In the genomic region with DNA sequence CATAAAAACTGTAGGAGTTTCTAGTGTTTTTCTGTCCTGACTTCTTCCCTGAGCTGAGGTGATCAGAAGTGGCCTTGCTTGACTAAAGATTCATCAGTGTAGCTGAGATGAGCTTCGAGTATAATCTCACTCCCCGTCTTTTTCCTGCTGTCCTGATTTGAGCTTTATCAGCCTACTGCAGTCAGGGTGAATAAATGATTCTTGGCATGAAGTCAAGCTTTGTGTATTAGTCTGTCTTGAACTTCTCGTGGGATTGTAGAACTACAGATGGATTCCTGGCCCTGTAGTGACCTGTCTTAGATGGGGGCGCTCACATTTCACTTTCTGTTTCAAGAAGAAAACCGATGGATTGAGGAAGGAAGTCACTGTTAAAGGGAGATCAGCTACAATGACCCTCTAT, we compare ENCODE assay signal across 25 mouse cellular contexts.
A peak's percentile ranks its signal among the peaks of the same experiment; 100 is the strongest.
DNase-seq lines count a peak whose midpoint lies in the region; ATAC-seq and TF ChIP-seq lines count a peak whose summit lies in the region.
"Had no signal": no experiment of that assay in that cellular context is flagged by ENCODE, and none has a peak within 500 bp of the region (broad histone marks: within the 10 kb centered on the region; RNA-seq: fewer than 3 reads in every experiment).

No protein-coding gene starts in this region.

- no peak overlapping the region for H3K4me3 ChIP-seq in heart, embryonic 12.5 days
- no peak overlapping the region for H3K4me3 ChIP-seq in liver, adult 2 months (ENCODE audit: insufficient read depth, low read depth, low read length)
- no peak overlapping the region for H3K4me3 ChIP-seq in liver, postnatal 0 days (ENCODE audit: low read depth, low read length)
- H3K4me3 ChIP-seq in gastrocnemius, adult 2 months = no peak overlapping the region
- H3K4me3 ChIP-seq: embryonic facial prominence, embryonic 12.5 days; erythroblast, embryonic 14.5 days; forebrain, embryonic 13.5 days; limb, embryonic 12.5 days; liver, embryonic 13.5 days had no signal

- no peak overlapping the region for H3K4me2 ChIP-seq in heart, embryonic 12.5 days
- no peak overlapping the region for H3K4me2 ChIP-seq in liver, postnatal 0 days (ENCODE audit: low read depth, low read length)
- H3K4me2 ChIP-seq: embryonic facial prominence, embryonic 12.5 days; forebrain, embryonic 13.5 days; heart, embryonic 11.5 days; limb, embryonic 12.5 days; liver, embryonic 13.5 days; midbrain, embryonic 11.5 days had no signal

- TF ChIP-seq POLR2A in liver, adult 2 months (IDR thresholded peaks at IDR 0.05; ENCODE audit: extremely low read depth, insufficient read depth, low read length) = no peak

- 51% methylated on average over 5 of the region's 5 CpGs for WGBS in heart, embryonic 12.5 days
- 71% methylated on average over 5 of the region's 5 CpGs for WGBS in liver, adult 2 months
- 31% methylated on average over 5 of the region's 5 CpGs for WGBS in liver, postnatal 0 days (ENCODE audit: insufficient replicate concordance)

- peak; percentile 29; the same call in 1 of the 2 replicates for ATAC-seq in heart, embryonic 12.5 days (ENCODE audit: insufficient number of reproducible peaks, low FRiP score)
- no peak for ATAC-seq in liver, postnatal 0 days
- 0 out of 2 replicates have a peak, but pooled peaks have one; percentile 17 for ATAC-seq in megakaryocyte progenitor cell, adult 5-6 weeks (replicated peaks; ENCODE audit: poor library complexity)
- ATAC-seq: forebrain, embryonic 13.5 days; hindbrain, embryonic 16.5 days; intestine, postnatal 0 days had no signal

- DNase-seq in heart, postnatal 36 days = no peak
- DNase-seq in liver, adult 2 months (ENCODE audit: extremely low read depth, low read depth, low spot score) = peak; percentile 5
- DNase-seq in liver, postnatal 0 days = no peak
- peak; percentile 30 to 58 for DNase-seq in kidney, postnatal 36 days
- no peak for DNase-seq in retina, postnatal 1 day
- DNase-seq in gastrocnemius, adult 2 months = no peak
- DNase-seq: cerebellum, adult 9-10 months; gastrocnemius, postnatal 25 days; heart, postnatal 4 days; layer of hippocampus, adult 9-11 months; liver, embryonic 13.5 days; right cerebral cortex, postnatal 4 days had no signal

- TF ChIP-seq EP300 in liver, postnatal 0 days (IDR thresholded peaks at IDR 0.05; ENCODE audit: low read depth) = no peak

- H3K9ac ChIP-seq in heart, embryonic 12.5 days = no peak overlapping the region
- H3K9ac ChIP-seq in liver, adult 2 months (ENCODE audit: low read depth, low read length) = no peak overlapping the region
- H3K9ac ChIP-seq in liver, postnatal 0 days (replicated peaks) = no peak overlapping the region
- H3K9ac ChIP-seq: embryonic facial prominence, embryonic 12.5 days; forebrain, embryonic 13.5 days; limb, embryonic 12.5 days; liver, embryonic 13.5 days had no signal

- H3K4me1 ChIP-seq in heart, embryonic 12.5 days (replicated peaks) = peaks cover 18% of the 10 kb centered on the region
- H3K4me1 ChIP-seq in liver, adult 2 months (ENCODE audit: control insufficient read depth, insufficient read depth, low read length) = no peaks in the 10 kb centered on the region
- H3K4me1 ChIP-seq in liver, postnatal 0 days (ENCODE audit: insufficient read depth) = 0 out of 2 replicates have a peak, but pooled peaks cover 2% of the 10 kb centered on the region
- H3K4me1 ChIP-seq: embryonic facial prominence, embryonic 12.5 days; forebrain, embryonic 13.5 days; limb, embryonic 12.5 days had no signal

- H3K79me2 ChIP-seq in liver, adult 2 months (ENCODE audit: control insufficient read depth, insufficient read depth, low read length) = no peaks in the 10 kb centered on the region

- H3K27ac ChIP-seq in heart, embryonic 12.5 days (ENCODE audit: poor library complexity, severe bottlenecking) = no peak overlapping the region
- H3K27ac ChIP-seq in liver, adult 2 months (replicated peaks; ENCODE audit: insufficient read depth, low read depth, low read length) = no peak overlapping the region
- no peak overlapping the region for H3K27ac ChIP-seq in liver, postnatal 0 days (ENCODE audit: low read depth)
- H3K27ac ChIP-seq in gastrocnemius, adult 2 months = no peak overlapping the region
- H3K27ac ChIP-seq: embryonic facial prominence, embryonic 12.5 days; forebrain, embryonic 13.5 days; limb, embryonic 12.5 days; liver, embryonic 13.5 days; macrophage; stomach, postnatal 0 days had no signal

- H3K36me3 ChIP-seq in heart, embryonic 12.5 days = no peaks in the 10 kb centered on the region
- H3K36me3 ChIP-seq in liver, adult 2 months (ENCODE audit: control insufficient read depth, insufficient read depth, low read length) = no peaks in the 10 kb centered on the region
- no peaks in the 10 kb centered on the region for H3K36me3 ChIP-seq in liver, postnatal 0 days (replicated peaks; ENCODE audit: insufficient read depth, low read length)
- H3K36me3 ChIP-seq: embryonic facial prominence, embryonic 12.5 days; G1E; limb, embryonic 12.5 days; liver, embryonic 13.5 days had no signal

- H3K9me3 ChIP-seq in heart, embryonic 12.5 days (replicated peaks) = no peaks in the 10 kb centered on the region
- H3K9me3 ChIP-seq in liver, postnatal 0 days (ENCODE audit: low read length) = no peaks in the 10 kb centered on the region
- H3K9me3 ChIP-seq: embryonic facial prominence, embryonic 12.5 days; forebrain, embryonic 13.5 days; G1E; limb, embryonic 12.5 days; liver, embryonic 13.5 days had no signal

- no peak for TF ChIP-seq CTCF in liver, adult 2 months (IDR thresholded peaks at IDR 0.05; ENCODE audit: low read depth, low read length)
- no peak for TF ChIP-seq CTCF in liver, postnatal 0 days (IDR thresholded peaks at IDR 0.05; ENCODE audit: low read depth)
- TF ChIP-seq CTCF in gastrocnemius, adult 2 months (IDR thresholded peaks at IDR 0.05) = no peak

- intact Hi-C loops in heart, postnatal 36 days (cut with DNase I) = no loop called here
- intact Hi-C loops in gastrocnemius, adult 2 months (cut with DNase I) = no loop called here

- H3K27me3 ChIP-seq in heart, embryonic 12.5 days (replicated peaks) = no peaks in the 10 kb centered on the region
- no peaks in the 10 kb centered on the region for H3K27me3 ChIP-seq in liver, adult 2 months (ENCODE audit: control insufficient read depth, insufficient read depth, low read length)
- no peaks in the 10 kb centered on the region for H3K27me3 ChIP-seq in liver, postnatal 0 days (ENCODE audit: insufficient read depth, low read length)
- H3K27me3 ChIP-seq: embryonic facial prominence, embryonic 12.5 days; forebrain, embryonic 13.5 days; limb, embryonic 12.5 days; liver, embryonic 13.5 days had no signal

Comparison
In these comparisons a context has a peak if more than half of its experiments do, and no peak if none do; other contexts are left out.
1. DNase-seq: peak in liver, adult 2 months (single experiment) and kidney, postnatal 36 days (2 of 2); none in heart, postnatal 36 days (0 of 2), liver, postnatal 0 days (single experiment), retina, postnatal 1 day (single experiment) and gastrocnemius, adult 2 months (single experiment).